Mouse (Mus musculus): ENCODE results near the gene Pnrc1. TPM values are rescaled to one million over a fixed set of nuclear protein-coding genes. Genes with fewer than 3 reads are reported as not detected.
A peak's percentile ranks its signal among the peaks of the same experiment; 100 is the strongest.

Pnrc1 gene
- total RNA-seq, 2 experiments from 2014 or later, result 317 to 358 TPM

GRCm38 (mm10) chr4:33270386-33271314 lies 19.3 kb downstream of the Pnrc1 start:
- no peak for DNase-seq (ENCODE audit: low spot score)

DNA sequence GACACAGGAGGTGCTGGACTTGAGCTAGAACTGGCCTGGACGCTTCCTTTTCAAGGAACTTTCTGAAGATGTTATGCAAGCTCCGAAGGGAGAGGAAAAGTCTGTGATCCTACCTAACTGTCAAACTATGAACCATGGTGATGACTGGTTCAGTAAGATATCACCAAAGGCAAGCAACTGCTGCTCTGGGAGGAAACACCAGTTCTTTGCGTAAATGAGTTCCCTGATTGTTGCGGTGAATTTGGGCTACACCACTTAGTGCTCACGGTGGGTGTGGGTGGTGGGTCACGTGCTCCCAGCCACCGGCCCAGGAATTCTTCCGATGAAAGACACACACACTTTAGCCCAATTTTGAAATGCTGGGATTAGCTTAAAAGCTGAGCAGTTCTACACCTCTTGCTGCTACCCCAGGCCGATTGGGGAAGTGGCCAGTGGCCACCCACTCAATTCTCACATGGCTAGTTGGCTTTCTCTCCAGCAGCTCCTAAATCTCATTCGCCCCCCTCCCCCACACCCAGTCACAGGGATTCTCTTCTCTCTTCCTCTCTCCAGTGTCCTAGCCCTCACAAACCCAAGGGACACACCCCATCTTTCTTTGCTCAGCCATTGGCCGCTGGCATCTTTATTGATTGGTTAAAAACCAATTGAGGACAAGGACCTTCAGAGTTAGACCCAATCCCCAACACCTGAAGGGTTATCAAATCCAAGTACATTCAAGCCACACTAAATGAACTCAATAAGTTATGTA lies 24.8 kb downstream of the Pnrc1 start:
- DNase-seq (ENCODE audit: low spot score), result no peak

DNA sequence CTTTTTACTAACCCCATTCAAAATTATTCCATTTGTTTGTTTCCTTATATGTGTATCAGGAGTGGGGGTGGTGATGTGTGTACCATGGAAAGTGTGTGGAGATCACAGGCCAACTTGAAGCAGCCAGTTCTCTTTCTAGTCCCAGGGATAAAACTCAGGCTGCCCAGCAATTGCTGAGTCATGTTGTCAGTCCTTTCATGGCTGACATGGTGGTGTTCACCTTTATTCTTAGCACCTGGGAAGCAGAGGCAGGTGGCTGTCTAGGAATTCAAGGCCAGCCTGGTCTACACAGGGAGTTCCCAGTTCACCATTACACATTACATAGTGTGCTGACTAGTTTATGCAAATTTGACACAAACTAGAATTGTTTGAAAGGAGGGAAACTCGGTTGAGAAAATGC lies 27.1 kb downstream of the Pnrc1 start:
- no peak for DNase-seq (ENCODE audit: low spot score)

DNA sequence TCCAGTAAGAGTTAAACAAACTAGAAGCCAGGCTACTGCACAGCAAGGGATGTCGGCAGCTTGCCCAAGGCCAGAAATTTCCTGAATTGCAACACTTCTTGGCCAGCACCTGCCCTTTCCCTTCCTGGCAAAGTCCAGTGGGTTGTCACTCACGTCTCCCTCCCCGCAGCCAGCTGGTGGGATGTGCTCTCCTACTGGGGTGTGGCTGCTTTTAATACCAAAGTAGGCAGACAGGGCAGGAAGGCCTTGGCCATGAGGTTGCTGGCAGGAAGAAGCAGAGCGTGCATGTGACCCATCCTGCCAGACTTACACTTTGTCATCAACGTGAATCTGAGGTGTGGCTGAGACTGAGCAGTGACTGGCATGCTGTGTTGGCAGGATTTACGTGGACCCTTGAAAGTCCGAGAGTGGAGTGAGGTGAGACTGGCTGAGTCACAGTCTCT lies 28.6 kb downstream of the Pnrc1 start:
- peak; percentile 96 for DNase-seq (ENCODE audit: low spot score)

- no peak for DNase-seq (ENCODE audit: low spot score)
Measured at GRCm38 (mm10) chr4:33260311-33260710, 29.7 kb downstream of the Pnrc1 start.

GRCm38 (mm10) chr4:33257263-33257964 lies 32.5 kb downstream of the Pnrc1 start:
- no peak for DNase-seq (ENCODE audit: low spot score)

DNA sequence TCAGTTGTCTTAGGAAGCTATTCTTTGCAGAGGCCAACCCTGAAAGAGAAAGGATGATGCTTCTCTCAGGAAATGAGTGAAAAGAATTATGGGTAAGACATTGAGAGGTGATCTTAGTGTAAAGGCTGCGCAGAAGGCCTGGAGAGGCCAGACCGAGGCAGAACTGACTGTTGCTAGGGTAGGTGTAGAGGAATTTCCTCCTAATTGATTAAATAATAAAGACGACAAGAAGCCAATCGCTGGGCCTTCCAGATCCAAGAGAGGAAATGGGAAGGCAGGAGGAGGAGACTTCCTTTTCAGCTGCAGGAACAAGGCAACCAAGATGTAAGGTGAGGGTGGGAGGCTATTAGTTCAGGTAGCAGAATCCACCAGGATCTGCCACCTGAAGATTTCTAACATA lies 35.3 kb downstream of the Pnrc1 start:
- no peak for DNase-seq (ENCODE audit: low spot score)

DNA sequence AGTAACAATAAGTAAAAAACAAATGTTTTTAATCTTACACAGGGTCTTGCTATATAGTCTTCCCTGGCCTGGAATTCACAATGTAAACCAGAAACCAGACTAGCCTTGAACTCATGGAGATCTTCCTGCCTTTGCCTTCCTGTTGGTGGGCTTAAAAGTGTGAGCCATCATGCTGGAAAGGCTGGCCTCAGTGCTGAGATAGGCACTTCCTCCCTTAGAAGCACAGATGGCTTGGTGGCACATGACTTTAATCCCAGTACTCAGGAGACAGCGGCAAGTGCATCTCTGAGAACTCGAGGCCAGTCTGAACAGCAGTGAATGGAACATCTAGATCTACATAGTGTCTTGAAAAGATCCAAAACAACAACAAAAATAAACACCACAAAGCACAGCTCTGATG lies 39.1 kb downstream of the Pnrc1 start:
- no peak for DNase-seq (ENCODE audit: low spot score)

GRCm38 (mm10) chr4:33249716-33250230 lies 40.2 kb downstream of the Pnrc1 start:
- DNase-seq (ENCODE audit: low spot score), result no peak

DNA sequence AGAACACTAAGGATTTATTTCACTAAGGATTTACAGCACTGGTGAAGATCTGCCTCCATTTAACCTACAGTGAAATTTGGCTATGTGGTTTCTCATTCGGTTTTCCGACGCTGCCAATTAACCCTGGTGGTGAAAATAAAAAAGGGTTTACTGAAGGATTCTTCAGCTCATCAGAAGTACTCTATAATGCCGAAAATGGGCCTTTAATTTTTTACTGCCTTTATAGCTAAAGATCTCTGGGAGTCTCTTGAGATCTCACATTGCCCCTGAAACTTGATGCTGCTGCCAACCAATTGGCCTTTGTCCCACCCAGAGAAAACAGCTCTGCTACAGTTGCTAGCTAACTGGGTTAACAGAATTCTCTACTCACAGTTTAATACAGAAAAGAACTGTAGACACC lies 41.0 kb downstream of the Pnrc1 start:
- no peak for DNase-seq (ENCODE audit: low spot score)

DNA sequence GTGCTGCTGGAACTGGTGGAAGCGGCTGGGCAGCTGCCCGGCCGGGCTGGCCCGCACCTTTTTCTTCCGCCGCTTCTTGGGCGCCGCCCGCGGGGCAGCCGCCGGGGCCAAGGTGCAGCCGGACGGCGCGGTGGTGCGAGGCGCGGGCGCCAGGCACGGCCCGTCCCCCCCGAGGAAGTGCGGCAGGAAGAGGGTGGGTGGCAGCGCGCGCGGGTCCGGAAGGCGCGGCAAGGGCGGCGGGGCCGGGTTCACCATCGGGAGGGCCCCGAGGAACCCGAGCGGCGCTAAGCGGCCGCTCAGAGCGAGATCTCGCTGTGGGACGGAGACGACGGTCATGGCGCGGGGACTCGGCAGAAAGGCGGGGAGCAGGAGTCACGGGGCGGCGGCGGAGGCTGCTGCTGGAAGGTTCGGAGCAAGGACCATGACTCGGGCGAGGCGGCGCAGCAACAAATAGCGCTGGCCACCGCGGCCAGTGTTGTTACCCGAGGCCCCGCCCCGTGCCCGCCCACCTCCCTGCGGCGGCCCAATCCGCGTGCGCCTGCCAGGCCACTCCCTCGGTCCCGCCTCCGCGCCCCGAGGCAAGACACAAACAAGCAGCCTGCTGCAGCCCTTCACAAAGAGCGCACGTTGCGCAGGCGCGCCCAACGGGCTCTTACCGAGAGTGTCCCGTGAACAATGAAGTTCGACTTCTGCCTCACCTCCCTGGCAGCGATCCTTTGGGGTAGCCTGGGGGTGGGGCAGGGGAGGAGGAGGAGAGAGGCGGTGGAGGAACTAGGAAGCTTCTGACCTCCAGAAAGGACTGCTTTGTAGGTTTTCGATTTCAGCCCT lies 41.7 kb downstream of the Pnrc1 start:
- peak; percentile 97 for DNase-seq (ENCODE audit: low spot score)

GRCm38 (mm10) chr4:33247479-33248053 lies 42.4 kb downstream of the Pnrc1 start:
- DNase-seq (ENCODE audit: low spot score), result peak; percentile 99

DNA sequence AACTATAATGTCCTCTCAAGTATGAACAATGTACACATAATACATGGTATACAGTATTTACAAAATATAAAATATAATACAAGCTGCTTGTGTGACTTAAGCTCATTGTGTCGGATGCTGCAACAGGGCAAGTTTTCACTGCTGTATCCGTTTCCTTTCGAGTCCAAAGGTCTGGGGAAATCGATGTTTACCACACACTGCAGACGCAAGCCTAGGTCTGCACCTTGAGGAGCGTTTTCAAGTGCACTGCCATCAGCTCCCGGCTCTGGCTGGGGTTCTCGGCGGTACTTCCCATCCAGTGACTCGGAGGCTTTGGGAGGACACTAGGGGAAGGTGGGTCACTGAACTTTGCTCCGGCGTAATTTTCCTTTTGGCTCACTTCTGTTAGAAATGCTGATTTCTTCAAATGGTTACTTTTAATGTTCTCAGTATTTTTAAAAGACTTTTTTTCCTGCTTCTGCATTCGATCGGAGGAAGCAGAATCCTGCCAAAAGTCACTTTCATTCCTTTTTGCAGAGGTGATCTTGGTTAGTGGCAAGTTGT lies 44.0 kb downstream of the Pnrc1 start:
- DNase-seq (ENCODE audit: low spot score), result no peak

- no peak for DNase-seq (ENCODE audit: low spot score)
Measured at GRCm38 (mm10) chr4:33243921-33244320, 46.0 kb downstream of the Pnrc1 start.

DNA sequence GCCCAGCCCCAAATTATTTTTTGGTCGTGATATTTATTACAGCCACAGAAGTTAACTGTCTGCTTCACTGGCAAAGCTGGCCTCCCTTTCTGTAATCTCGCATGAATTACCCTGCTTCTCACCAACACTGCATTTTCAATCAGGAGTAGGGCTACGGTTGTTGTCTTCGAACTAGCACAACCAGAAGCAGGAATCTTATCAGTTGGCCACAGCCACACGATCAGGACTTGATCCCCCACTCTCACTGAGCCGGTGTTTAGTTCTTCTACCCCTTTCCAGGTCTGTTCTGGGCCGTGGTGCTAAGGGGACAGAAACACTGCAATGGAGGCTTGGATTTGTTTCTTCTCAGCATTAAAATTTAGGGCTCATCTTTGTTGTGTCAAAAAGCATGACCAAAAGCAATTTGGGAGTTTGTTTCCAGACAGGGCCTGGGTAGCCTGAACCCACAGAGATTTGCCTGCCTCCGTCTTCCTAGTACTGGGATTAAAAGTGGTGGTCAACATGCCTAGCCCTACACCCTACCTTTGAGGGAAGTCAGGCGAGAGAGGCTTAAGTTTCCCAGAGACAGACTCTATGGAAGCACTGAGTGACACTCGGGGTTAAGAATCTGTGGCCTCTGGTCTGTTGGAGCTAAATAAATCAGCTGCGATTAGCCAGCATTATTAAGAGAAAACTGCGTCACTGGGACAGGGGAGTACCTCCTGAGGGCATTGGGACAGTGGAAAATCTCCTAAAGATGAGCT lies 46.8 kb downstream of the Pnrc1 start:
- no peak for DNase-seq (ENCODE audit: low spot score)

DNA sequence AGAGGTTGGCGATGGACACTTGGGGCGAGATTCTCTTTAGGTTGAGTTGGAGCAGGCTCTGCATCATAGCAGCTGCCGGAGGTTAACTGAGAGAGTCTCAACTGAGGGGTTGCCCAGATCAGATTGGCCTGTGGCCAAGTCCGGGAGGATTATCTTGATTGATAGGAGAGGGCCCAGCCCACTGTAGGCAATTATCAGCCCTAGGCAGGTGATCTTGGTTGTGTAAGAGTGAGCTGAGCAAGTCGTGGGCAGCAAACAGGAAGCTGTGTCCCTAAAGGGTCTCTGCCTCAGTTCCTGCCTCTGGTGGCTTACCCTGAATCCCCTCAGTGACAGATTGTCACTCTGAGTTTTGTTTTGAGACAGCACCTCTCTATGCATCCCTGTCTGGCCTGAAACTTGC lies 47.4 kb downstream of the Pnrc1 start:
- no peak for DNase-seq (ENCODE audit: low spot score)

GRCm38 (mm10) chr4:33230881-33231280 lies 59.1 kb downstream of the Pnrc1 start:
- DNase-seq (ENCODE audit: low spot score), result no peak

DNA sequence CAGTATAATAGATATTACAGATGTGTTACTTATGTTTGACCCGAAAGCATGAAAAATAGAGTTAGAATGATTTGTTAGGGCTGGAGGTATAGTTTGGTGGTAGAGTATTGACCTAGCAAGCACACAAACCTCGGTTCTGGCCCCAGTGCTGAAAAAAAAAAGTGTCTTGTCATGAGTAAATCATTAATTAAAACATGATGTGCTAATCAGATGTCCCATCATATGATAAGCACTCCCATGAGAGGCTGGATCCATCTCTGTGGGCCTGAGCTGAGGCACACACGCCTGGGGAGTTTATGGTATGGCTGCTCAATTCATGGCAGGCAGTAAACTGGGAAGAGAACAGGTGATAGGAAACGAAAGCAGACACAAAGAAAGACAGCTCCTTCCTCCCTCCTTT lies 60.3 kb downstream of the Pnrc1 start:
- no peak for DNase-seq (ENCODE audit: low spot score)

- DNase-seq (ENCODE audit: low spot score), result no peak
Measured at GRCm38 (mm10) chr4:33227164-33227563, 62.8 kb downstream of the Pnrc1 start.

Measured in gastrocnemius, adult 18-20 months (tissue).